Mouse (Mus musculus): ENCODE data around the gene Gm20662. TPM values are rescaled to one million over a fixed set of nuclear protein-coding genes. Genes with fewer than 3 reads are reported as not detected.

Gm20662 gene
- not detected in 2 replicates for total RNA-seq (2023)

GRCm38 (mm10) chr9:107996049-107996448 is at the start of gene Gm20662:
Gene Gm20662 (plus strand): TSS chr9:107996349.

GRCm38 (mm10) chr9:107949922-107950235 is 46.3 kb upstream of the Gm20662 start, which contains the start of gene Traip:
Gene Traip (plus strand): TSS chr9:107950136.

DNA sequence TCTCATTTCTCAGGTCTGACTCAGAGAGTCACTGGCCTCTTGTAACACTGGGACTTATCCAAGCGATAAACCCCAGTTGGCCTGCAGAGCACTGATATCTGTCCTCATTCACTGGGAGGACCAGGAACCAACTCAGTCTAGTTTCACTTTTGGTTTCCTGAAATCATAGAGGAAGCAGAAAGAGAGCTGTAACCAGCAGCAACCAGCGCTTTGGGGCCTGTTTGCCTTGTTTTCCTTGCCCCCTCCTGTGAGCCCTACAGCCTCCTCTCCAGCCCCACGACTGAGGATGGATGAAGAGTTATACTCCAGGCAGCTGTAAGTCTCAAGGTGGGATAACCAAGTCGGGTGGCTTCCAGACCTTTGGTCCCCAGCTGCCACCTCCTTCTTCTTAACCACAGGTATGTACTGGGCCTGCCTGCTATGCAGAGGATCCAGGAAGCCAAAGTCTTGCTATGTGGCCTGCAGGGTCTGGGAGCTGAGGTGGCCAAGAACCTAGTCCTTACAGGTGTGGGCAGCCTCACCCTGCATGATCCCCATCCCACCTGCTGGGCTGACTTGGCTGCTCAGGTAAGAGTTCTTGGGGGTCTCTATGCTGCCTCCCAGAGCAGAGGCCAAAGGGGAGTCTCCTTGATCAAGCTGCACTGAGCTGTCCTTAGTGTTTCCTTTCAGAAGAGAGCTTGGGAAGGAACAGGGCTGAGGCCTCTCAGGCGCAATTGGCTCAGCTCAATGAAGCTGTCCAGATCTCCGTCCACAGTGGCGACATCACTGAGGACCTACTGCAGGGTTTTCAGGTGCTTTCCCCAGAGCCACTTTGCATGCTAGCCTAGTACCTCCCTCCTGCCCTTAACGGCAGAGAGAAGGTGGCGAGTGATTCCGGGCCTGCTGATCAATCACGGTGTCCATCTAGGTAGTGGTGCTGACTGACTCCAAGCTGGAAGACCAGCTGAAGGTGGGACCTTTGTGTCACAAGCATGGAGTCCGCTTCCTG is 20.5 kb upstream of the Gm20662 start, which contains the start of gene Uba7:
Gene Uba7 (plus strand): TSS at position 107 of the 988 bp plus-strand sequence.

GRCm38 (mm10) chr9:107982681-107983346 is 13.3 kb upstream of the Gm20662 start, which contains the start of gene Gm20661:
Gene Gm20661 (plus strand): TSS chr9:107983058.

GRCm38 (mm10) chr9:107985131-107986119 is 10.7 kb upstream of the Gm20662 start, which contains the start of gene Inka1:
Gene Inka1 (minus strand): TSS chr9:107985879.

DNA sequence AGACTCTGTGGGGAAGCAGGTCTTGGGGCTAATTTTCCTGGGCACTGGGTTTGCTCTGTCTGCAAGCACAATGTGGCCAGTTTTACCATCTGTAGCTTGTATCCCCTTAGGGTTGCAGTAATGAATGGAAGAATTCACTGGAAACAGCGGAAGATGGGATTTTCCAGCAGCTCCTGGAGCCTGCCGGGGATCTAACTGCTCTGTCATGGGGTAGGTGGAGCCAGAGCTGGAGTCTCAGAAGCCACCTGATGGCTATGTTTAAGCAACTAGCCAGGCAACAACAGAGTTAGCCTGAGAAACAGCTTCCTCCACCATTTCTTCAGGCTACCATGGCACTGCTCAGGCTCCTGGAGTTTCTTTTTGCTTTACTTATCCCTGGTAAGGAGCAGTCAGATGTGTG is 4.0 kb upstream of the Gm20662 start, which contains the start of gene Cdhr4:
Gene Cdhr4 (plus strand): TSS at position 301 of the 400 bp plus-strand sequence.

DNA sequence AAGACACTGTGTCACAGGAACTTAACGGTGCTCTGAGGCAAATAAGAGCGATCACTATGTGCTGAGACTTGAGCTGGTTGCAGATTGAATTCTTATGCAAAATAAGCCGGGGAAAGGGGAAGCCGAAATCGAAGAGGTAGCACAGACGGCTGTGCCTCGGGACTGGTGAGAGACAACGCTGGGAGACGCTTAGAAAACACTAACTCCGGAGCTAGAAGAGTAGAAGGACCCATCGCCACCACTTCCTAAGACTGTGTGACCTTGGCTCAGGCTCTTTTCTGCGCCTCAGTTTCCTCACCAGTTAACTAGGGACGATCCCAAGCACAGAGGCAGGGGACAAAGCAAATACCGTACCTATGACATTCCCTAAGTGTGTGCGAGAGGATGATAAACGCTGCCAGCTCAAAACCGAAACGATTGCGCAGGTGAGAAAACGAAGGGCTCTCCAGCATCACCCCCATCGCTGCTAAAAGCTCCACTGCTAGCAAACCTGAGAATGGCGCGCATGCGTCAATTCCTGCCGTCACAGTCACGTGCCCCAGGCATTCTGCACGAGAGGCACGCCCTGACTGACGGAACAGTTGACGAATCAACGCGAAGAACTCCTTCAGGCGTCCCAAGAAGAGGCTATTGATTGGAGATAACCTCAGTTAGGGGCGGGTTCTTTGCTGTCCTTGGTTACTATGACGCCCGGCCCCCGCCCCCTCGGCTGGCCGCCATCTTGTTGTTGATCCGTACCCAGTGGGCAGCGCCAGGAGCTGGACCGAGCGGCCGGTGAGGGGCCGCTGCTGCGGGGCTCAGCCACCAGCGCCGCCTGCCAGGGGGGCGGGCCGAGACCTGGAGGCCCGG is 6.0 kb downstream of the Gm20662 start, which contains the start of gene Ip6k1:
Gene Ip6k1 (plus strand): TSS at position 580 of the 849 bp plus-strand sequence.

GRCm38 (mm10) chr9:108049016-108049455 is 52.9 kb downstream of the Gm20662 start, which contains the start of gene Gmppb:
Gene Gmppb (plus strand): TSS chr9:108049242.

DNA sequence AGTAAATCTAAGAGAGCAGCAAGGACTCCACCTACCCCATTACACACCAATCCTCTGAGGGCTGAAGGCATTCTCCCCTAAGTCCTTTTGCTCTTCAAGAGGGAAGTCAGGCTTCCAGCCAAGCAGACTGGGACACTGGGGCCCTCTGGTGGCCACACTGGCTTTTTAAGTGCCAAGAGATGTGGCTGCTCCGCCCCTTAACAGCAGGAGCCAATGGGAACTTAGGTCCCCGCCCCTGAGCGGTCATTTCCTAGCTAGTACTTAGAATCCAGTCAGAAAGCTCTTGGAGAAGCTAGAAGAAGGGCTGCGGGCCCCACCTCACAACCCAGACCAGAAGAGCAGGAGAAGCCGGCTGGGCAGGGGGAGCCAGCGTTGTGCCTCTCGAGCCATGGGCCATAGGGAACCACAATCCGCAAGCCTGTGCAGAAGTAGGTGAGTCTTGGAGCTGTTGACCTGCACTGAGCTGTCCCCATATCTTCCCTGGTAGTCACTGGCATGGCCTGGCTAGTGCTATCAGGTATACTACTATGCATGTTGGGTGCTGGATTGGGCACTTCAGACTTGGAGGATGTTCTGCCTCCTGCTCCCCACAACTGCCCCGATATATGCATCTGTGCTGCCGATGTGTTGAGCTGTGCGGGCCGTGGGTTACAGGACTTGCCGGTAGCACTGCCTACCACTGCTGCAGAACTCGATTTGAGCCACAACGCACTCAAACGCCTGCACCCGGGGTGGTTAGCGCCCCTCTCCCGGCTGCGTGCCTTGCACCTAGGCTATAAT is 56.9 kb downstream of the Gm20662 start, which contains the start of gene Amigo3:
Gene Amigo3 (plus strand): TSS at position 275 of the 780 bp plus-strand sequence.

DNA sequence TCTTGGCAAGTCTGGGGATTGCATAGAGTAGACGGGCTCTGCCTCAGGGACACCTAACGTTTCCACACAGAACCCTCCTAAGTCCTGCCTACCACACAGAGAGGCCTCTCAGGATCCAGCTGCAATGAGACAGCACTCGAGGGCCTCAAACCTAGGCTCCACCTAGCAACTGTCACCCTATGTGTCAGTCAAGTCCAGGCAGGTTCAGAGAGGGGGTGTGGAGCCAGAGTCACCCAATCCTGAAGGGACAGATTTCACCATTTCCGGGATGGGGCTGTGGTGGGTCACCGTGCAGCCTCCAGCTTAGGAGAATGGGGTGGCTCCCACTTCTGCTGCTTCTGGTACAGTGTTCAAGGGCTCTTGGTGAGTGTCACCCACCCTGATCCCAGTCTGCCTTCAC is 84.0 kb downstream of the Gm20662 start, which contains the start of gene Mst1:
Gene Mst1 (plus strand): TSS at position 269 of the 400 bp plus-strand sequence.

DNA sequence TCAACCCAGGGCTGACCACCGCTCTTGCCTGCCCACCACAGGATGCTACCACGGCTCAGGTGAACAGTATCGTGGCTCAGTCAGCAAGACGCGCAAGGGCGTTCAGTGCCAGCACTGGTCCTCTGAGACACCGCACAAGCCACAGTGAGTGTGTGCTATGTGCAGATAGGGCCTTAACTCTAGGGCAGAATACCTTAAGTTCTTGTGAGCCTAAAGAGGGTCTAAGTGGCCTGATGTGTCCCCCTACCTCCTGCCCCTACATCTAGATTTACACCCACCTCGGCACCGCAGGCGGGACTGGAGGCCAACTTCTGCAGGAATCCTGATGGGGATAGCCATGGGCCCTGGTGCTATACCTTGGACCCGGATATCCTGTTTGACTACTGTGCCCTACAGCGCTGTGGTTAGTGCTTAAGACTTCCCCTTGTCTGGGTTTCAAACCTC is 86.9 kb downstream of the Gm20662 start, which contains the start of gene Rnf123:
Gene Rnf123 (minus strand): TSS at position 359 of the 444 bp plus-strand sequence.

GRCm38 (mm10) chr9:108094184-108094941 is 98.2 kb downstream of the Gm20662 start, which contains the start of gene Apeh:
Gene Apeh (minus strand): TSS chr9:108094606.

Other genes starting within 250 kb of the Gm20662 start
- 205 and 225 TPM in 2 replicates for gene Rbm5, start 225.4 kb upstream of the Gm20662 start, total RNA-seq (2023)
- gene Rbm6, start 123.1 kb upstream of the Gm20662 start, total RNA-seq (2023): 49.9 and 76.4 TPM in 2 replicates
- gene Mon1a, start 108.2 kb upstream of the Gm20662 start, total RNA-seq (2023): 9.3 and 9.5 TPM in 2 replicates
- 0.29 and 0.69 TPM in 2 replicates for gene Mst1r, start 89.5 kb upstream of the Gm20662 start, total RNA-seq (2023)
- gene Actl11, start 67.9 kb upstream of the Gm20662 start, total RNA-seq (2023): not detected in 2 replicates
- gene Camkv, start 60.7 kb upstream of the Gm20662 start, total RNA-seq (2023): not detected in 2 replicates
- 19.4 and 24.4 TPM in 2 replicates for gene Traip, start 46.2 kb upstream of the Gm20662 start, total RNA-seq (2023)
- gene Uba7, start 20.8 kb upstream of the Gm20662 start, total RNA-seq (2023): 71.8 and 86.9 TPM in 2 replicates
- gene Gm20661, start 13.3 kb upstream of the Gm20662 start, total RNA-seq (2023): 0.41 TPM in 1 of 2 replicates, not detected in the other
- gene Inka1, start 10.5 kb upstream of the Gm20662 start, total RNA-seq (2023): 1.6 and 1.9 TPM in 2 replicates
- gene Cdhr4, start 3.9 kb upstream of the Gm20662 start, total RNA-seq (2023): not detected in 2 replicates
- 111 and 125 TPM in 2 replicates for gene Ip6k1, start 6.2 kb downstream of the Gm20662 start, total RNA-seq (2023)
- 22.0 and 22.4 TPM in 2 replicates for gene Gmppb, start 52.9 kb downstream of the Gm20662 start, total RNA-seq (2023)
- 4.5 and 5.6 TPM in 2 replicates for gene Amigo3, start 56.8 kb downstream of the Gm20662 start, total RNA-seq (2023)
- gene Mst1, start 84.1 kb downstream of the Gm20662 start, total RNA-seq (2023): not detected in 2 replicates
- 40.6 and 40.9 TPM in 2 replicates for gene Rnf123, start 87.0 kb downstream of the Gm20662 start, total RNA-seq (2023)
- gene Apeh, start 98.3 kb downstream of the Gm20662 start, total RNA-seq (2023): 42.5 and 52.9 TPM in 2 replicates
- 0.27 and 0.51 TPM in 2 replicates for gene Bsn, start 194.0 kb downstream of the Gm20662 start, total RNA-seq (2023)